Mouse (Mus musculus) lung, postnatal 0 days (tissue): ENCODE measurements around the gene Nmrk2. TPM values are rescaled to one million over a fixed set of nuclear protein-coding genes. Genes with fewer than 3 reads are reported as not detected.
"Not testable (repeated sequence)": the region's sequence is repeated elsewhere in the genome, so short reads cannot be mapped to it uniquely, and the experiment has no call there.

Experiments used
- ATAC-seq: fragments of 200-750 bp; cut with Nextera tagmentation; 2 replicates; pipeline ENCODE4 v1.8.0; 2017; ENCODE audit warnings: moderate library complexity
- DNase-seq: peaks from one replicate; pipeline ENCODE4 v3.0.0-alpha.2; 2016; ENCODE audit warnings: low spot score
- H3K27ac ChIP-seq: fragments of 300-500 bp; sonication (generic); 2 replicates; pipeline ENCODE4 v1.5.1; 2014; ENCODE audit warnings: antibody characterized with exemption, mild to moderate bottlenecking, low read length, mixed read lengths
- H3K27me3 ChIP-seq: fragments of 300-500 bp; sonication (generic); replicated peaks from 2 replicates; pipeline ENCODE4 v1.6.1; 2014; ENCODE audit warnings: low read length, mixed read lengths; ENCODE audit not compliant: insufficient read depth
- H3K36me3 ChIP-seq: fragments of 300-500 bp; sonication (generic); 2 replicates; pipeline ENCODE4 v1.6.1; 2014; ENCODE audit warnings: low read length, mixed read lengths; ENCODE audit not compliant: insufficient read depth
- H3K4me1 ChIP-seq: fragments of 300-500 bp; sonication (generic); 2 replicates; pipeline ENCODE4 v1.6.1; 2014; ENCODE audit warnings: antibody characterized with exemption, low read depth, low read length, mixed read lengths; ENCODE audit not compliant: insufficient read depth
- H3K4me2 ChIP-seq: fragments of 300-500 bp; sonication (generic); replicated peaks from 2 replicates; pipeline ENCODE4 v1.6.1; 2014; ENCODE audit warnings: low read depth, mild to moderate bottlenecking, low read length, moderate library complexity, mixed read lengths
- H3K4me3 ChIP-seq: fragments of 300-500 bp; sonication (generic); 2 replicates; pipeline ENCODE4 v1.5.1; 2014; ENCODE audit warnings: low read depth, low read length
- H3K9ac ChIP-seq: fragments of 300-500 bp; sonication (generic); replicated peaks from 2 replicates; pipeline ENCODE4 v1.6.1; 2014; ENCODE audit warnings: low read depth, mild to moderate bottlenecking
- H3K9me3 ChIP-seq: fragments of 300-500 bp; sonication (generic); 2 replicates; pipeline ENCODE4 v1.6.1; 2016; ENCODE audit warnings: low read length, mixed read lengths
- CTCF ChIP-seq: IDR thresholded peaks from 2 replicates; pipeline ENCODE4 v1.5.1; 2016; ENCODE audit warnings: antibody characterized with exemption, mild to moderate bottlenecking
- EP300 ChIP-seq: IDR thresholded peaks from 2 replicates; pipeline ENCODE4 v1.6.1; 2016; ENCODE audit warnings: antibody characterized with exemption, mild to moderate bottlenecking, control low read depth
- WGBS: fragments of 180-500 bp; shearing (Covaris S2); extraction: QIAGEN DNeasy Blood & Tissue Kit; methylation state at CpG from one replicate; pipeline ENCODE4 v1.1.7; 2014; 5-methylcytosine and 5-hydroxymethylcytosine counted together
- polyA plus RNA-seq: library from polyadenylated mRNA; unstranded; fragments of >200 nt; fragmentation: Nextera tagmentation; extraction: Ambion mirVana; gene quantifications from 2 replicates; pipeline ENCODE4 v1.2.1, GENCODE M21; 2015

Gene Nmrk2
- polyA plus RNA-seq, 1 experiment from 2014 or later: 0.92 TPM

DNA sequence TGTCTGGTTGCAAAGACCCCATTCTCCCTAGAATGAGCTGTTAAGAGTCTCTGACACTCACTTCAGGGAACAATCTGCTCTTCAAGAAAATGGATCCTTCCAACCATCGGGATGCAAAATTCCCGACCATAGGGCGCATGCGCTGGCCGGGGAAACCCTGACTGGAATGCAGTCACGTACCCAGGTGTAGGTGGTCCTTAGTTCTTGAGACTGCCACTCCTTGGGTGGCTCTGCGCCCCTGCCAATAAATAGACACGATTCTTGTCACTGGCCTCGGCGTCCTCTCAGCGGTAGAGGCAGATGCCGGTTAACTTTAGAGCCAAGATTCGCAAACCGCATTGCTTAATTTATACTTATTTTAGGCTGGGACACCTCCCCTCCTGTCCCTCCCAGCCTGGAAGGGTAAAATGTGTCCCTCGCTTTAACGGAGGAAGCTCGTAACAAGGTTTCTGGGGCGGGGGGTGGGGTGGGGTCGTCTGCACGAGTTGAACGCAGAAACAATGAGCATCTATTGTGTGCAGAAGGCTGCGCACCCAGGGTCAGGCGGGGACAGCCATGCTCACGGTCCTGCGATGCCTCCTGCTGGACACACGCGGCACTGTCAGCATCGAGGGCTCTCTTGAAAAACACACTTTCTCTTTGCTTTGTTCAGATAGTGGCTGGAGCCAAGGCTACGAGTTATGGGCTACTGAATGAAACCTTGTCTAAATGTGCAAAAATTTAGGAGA lies 27.1 kb downstream of the Nmrk2 start:
- peak; percentile 93 for DNase-seq
- H3K36me3 ChIP-seq: peaks cover 23% of the 10 kb centered on the region
- 4% methylated on average over 29 of the region's 29 CpGs for WGBS

DNA sequence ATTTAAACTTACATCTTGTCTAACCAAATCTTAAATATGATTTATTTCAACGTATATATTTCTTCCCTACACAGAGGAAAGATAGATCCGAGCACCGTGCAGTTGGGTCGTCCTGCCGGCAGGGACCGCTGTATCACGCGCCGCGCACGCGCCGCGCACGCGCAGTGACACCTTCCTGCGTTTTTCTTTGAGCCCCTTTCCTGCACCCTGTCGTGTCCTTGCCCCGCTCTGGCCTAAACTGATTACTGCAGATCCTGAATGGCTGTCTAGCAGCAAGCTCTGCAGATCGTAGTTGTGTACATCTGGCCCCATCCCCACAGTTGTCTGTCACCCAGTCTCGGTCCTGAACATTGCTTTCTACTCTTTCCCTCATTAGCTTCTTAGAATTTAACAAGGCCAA lies 28.7 kb downstream of the Nmrk2 start:
- no peak overlapping the region for H3K4me3 ChIP-seq
- 0 out of 2 replicates have a peak overlapping the region, but pooled peaks have one; percentile 29 for H3K9ac ChIP-seq
- no peak for TF ChIP-seq EP300
- peak; percentile 89 for TF ChIP-seq CTCF
- peak; percentile 14; the same call in 1 of the 2 replicates for ATAC-seq
- 9% methylated on average over 21 of the region's 21 CpGs for WGBS
- H3K27ac ChIP-seq: peak overlapping the region; percentile 68
- H3K9me3 ChIP-seq: no peaks in the 10 kb centered on the region
- 0 out of 2 replicates have a peak, but pooled peaks cover 7% of the 10 kb centered on the region for H3K36me3 ChIP-seq
- peak overlapping the region; percentile 25; the same call in 1 of the 2 replicates for H3K4me2 ChIP-seq
- no peaks in the 10 kb centered on the region for H3K27me3 ChIP-seq
- H3K4me1 ChIP-seq: peaks cover 8% of the 10 kb centered on the region
- peak; percentile 90 for DNase-seq

More for the DNA sequence above, 27.1 kb downstream of the Nmrk2 start:
- Histone ChIP-seq H3K4me2 (peak overlapping the region; percentile 46), H3K4me1 (peaks cover 5% of the 10 kb centered on the region; the same call in 1 of the 2 replicates), H3K4me3 (0 out of 2 replicates have a peak overlapping the region, but pooled peaks have one; percentile 4), H3K27ac (peak overlapping the region; percentile 80; the same call in 1 of the 2 replicates), H3K9ac (no peak overlapping the region), H3K9me3 (no peaks in the 10 kb centered on the region), H3K27me3 (no peaks in the 10 kb centered on the region)
- ATAC-seq: peak; percentile 50
- TF ChIP-seq CTCF (peak; percentile 96), EP300 (no peak)

DNA sequence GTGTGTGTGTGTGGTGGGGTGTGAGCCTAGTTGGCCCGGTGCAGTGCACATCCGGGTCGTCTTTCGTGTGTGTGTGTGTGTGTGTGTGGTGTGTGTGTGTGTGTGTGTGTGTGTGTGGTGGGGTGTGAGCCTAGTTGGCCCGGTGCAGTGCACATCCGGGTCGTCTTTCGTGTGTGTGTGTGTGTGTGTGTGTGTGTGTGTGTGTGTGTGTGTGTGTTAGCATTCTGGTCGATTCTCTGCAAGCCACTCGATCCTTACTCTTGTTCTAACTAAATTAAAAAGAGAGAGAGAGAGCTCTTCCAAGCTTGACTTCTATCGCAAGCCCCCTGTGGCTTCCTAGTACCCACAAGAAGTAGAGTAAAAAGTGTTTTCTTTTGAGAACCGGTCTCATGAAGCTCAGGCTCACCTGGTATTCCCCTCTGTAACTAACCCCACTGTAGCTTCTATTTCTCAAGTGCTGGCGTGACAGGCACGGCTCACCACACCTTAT lies 32.4 kb downstream of the Nmrk2 start:
- DNase-seq, H3K9ac ChIP-seq, H3K27me3 ChIP-seq, H3K9me3 ChIP-seq, H3K4me3 ChIP-seq, H3K36me3 ChIP-seq: not testable (repeated sequence)
- Histone ChIP-seq H3K27ac (peak overlapping the region; percentile 57; the same call in 1 of the 2 replicates), H3K4me1 (peaks cover 16% of the 10 kb centered on the region), H3K4me2 (peak overlapping the region; percentile 40)
- ATAC-seq: peak; percentile 48
- 31% methylated on average over 5 of the region's 14 CpGs for WGBS

DNA sequence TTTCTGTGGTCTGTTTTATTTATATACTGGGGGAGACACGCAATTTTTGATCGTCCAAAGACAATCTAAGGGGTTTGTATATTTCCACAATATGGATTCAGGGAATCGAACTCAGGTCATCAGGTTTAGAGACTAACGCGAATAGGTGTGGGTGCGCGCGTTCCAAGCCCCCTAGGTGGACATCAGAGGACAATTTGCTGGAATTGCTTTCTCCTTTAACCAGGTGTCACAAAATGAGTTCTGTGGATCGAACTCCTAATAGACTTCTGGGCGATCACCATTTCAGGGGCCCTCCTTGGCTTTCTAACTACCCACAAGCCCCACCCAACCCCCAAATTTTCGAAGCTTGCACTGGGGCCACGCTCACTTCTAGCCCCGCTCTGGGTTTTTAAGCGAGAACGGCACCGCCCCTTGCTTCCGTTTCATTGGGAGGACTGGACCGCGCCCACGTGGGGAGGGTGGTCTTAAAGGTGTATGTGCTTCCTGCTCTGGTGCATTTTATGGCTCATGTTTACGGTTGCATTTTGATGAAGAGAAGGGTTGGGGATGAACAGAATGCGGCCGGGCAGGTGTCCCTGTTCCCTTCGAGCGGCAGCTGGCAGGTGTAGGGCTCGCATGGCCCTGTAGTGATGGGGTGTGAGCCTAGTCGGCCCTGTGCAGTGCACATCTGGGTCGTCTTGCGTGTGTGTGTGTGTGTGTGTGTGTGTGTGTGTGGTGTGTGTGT lies 33.2 kb downstream of the Nmrk2 start:
- peaks cover 16% of the 10 kb centered on the region for H3K4me1 ChIP-seq
- peak; percentile 94 for DNase-seq
- peak overlapping the region; percentile 88 for H3K4me3 ChIP-seq
- H3K4me2 ChIP-seq: peak overlapping the region; percentile 76
- 1% methylated on average over 29 of the region's 29 CpGs for WGBS
- H3K27me3 ChIP-seq: no peaks in the 10 kb centered on the region
- ATAC-seq: peak; percentile 60
- peak overlapping the region; percentile 85 for H3K27ac ChIP-seq
- TF ChIP-seq EP300 (no peak), CTCF (no peak)
- H3K36me3 ChIP-seq: no peaks in the 10 kb centered on the region; the same call in 1 of the 2 replicates
- H3K9ac ChIP-seq: 0 out of 2 replicates have a peak overlapping the region, but pooled peaks have one; percentile 43
- no peaks in the 10 kb centered on the region for H3K9me3 ChIP-seq

DNA sequence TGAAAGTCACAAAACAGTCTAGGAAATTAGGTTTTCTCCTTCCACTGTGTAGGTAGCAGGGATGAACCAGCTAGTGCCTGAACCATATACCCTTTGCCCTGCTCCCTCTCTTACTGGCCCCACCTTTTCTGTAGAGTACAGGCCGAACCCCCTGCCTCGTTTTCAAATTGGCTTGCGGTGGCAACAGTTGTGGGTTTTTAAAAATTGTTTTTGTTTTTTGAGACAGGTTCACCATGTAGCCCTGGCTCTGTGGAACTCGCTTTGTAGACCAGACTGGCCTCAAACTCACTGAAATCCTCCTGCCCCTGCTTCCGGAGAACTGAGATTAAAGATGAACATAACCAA lies 33.8 kb downstream of the Nmrk2 start:
- DNase-seq (no peak), ATAC-seq (peak; percentile 31)
- Histone ChIP-seq H3K27ac (peak overlapping the region; percentile 85), H3K4me1 (peaks cover 16% of the 10 kb centered on the region), H3K27me3 (no peaks in the 10 kb centered on the region), H3K4me3 (peak overlapping the region; percentile 88), H3K36me3 (no peaks in the 10 kb centered on the region; the same call in 1 of the 2 replicates), H3K4me2 (peak overlapping the region; percentile 76), H3K9me3 (no peaks in the 10 kb centered on the region), H3K9ac (no peak overlapping the region)
- 6% methylated on average over 5 of the region's 5 CpGs for WGBS
- TF ChIP-seq EP300: peak; percentile 5; the same call in 1 of the 2 replicates
- no peak for TF ChIP-seq CTCF
